Mouse (Mus musculus) intestine, embryonic 16.5 days (tissue): ENCODE results near the gene Smoc1. TPM values are rescaled to one million over a fixed set of nuclear protein-coding genes. Genes with fewer than 3 reads are reported as not detected.

ENCODE experiments used
- ATAC-seq: fragments of 200-750 bp; cut with Nextera tagmentation; 2 replicates; pipeline ENCODE4 v1.8.0; 2017; ENCODE audit warnings: moderate TSS enrichment, moderate library complexity
- H3K27ac ChIP-seq: fragments of 300-500 bp; sonication (generic); 2 replicates; pipeline ENCODE4 v1.5.1; 2014; ENCODE audit warnings: mild to moderate bottlenecking, low read length
- H3K27me3 ChIP-seq: fragments of 300-500 bp; sonication (generic); replicated peaks from 2 replicates; pipeline ENCODE4 v1.6.1; 2014; ENCODE audit warnings: low read length, control low read depth, mixed read lengths; ENCODE audit not compliant: control insufficient read depth, insufficient read depth
- H3K36me3 ChIP-seq: fragments of 300-500 bp; sonication (generic); 2 replicates; pipeline ENCODE4 v1.6.1; 2014; ENCODE audit warnings: low read length, control low read depth; ENCODE audit not compliant: control insufficient read depth, insufficient read depth
- H3K4me1 ChIP-seq: fragments of 300-500 bp; sonication (generic); 2 replicates; pipeline ENCODE4 v1.6.1; 2014; ENCODE audit warnings: low read length, control low read depth, mixed read lengths; ENCODE audit not compliant: control insufficient read depth, insufficient read depth
- H3K4me2 ChIP-seq: fragments of 300-500 bp; sonication (generic); 2 replicates; pipeline ENCODE4 v1.6.1; 2014; ENCODE audit warnings: low read depth, low read length, control low read depth
- H3K4me3 ChIP-seq: fragments of 300-500 bp; sonication (generic); 2 replicates; pipeline ENCODE4 v1.5.1; 2014; ENCODE audit warnings: mild to moderate bottlenecking, low read length
- H3K9ac ChIP-seq: fragments of 300-500 bp; sonication (generic); 2 replicates; pipeline ENCODE4 v1.6.1; 2014; ENCODE audit warnings: low read depth, low read length
- H3K9me3 ChIP-seq: fragments of 300-500 bp; sonication (generic); 2 replicates; pipeline ENCODE4 v1.6.1; 2016; ENCODE audit warnings: low read length, control low read depth; ENCODE audit not compliant: control insufficient read depth
- WGBS: fragments of 180-500 bp; shearing (Covaris S2); extraction: QIAGEN DNeasy Blood & Tissue Kit; methylation state at CpG from one replicate; pipeline ENCODE4 v1.1.7; 2014; 5-methylcytosine and 5-hydroxymethylcytosine counted together
- polyA plus RNA-seq: library from polyadenylated mRNA; unstranded; fragments of >200 nt; fragmentation: Nextera tagmentation; extraction: Ambion mirVana; gene quantifications from 2 replicates; pipeline ENCODE4 v1.2.1, GENCODE M21; 2015

The Smoc1 gene
- polyA plus RNA-seq, 1 experiment from 2014 or later: 9.2 TPM

DNA sequence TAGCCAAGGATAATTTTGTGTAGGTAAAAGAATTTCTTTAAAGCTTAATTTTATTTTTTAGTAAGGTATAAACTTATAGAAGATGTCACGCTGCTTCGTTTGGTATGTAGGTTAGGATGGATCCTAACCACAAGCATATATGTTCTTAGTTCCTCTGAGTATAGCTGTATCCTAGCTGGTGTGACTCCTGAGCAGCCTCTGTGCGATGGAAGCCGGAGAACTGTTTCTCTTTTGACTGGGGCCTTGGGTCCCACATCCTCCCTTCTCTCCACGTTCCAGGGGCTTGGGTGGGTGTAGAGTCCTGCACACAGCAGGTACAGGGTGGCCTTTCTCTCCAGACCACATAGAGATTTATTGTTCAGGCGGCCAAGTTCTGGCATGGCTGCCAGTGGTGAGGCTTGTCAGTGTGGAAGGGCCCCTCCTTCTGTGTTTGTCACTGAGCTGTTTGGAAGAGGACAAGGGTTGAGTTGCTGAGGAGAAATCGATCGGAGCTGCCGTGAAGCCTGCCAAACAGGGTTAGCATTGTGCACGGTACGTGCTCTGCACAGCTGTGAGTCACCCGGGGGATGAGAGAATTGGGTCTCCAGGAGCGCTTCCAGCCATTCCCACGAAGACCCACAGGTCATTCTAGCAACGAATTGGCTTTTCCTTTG lies 6.9 kb downstream of the Smoc1 start:
- Histone ChIP-seq H3K27me3 (no peaks in the 10 kb centered on the region), H3K9ac (no peak overlapping the region), H3K4me2 (peak overlapping the region; percentile 24; the same call in 1 of the 2 replicates), H3K36me3 (no peaks in the 10 kb centered on the region), H3K4me1 (peaks cover 7% of the 10 kb centered on the region; the same call in 1 of the 2 replicates), H3K9me3 (no peaks in the 10 kb centered on the region), H3K27ac (peak overlapping the region; percentile 28; the same call in 1 of the 2 replicates), H3K4me3 (no peak overlapping the region)
- WGBS: 61% methylated on average over 15 of the region's 15 CpGs
- ATAC-seq: peak; percentile 96

DNA sequence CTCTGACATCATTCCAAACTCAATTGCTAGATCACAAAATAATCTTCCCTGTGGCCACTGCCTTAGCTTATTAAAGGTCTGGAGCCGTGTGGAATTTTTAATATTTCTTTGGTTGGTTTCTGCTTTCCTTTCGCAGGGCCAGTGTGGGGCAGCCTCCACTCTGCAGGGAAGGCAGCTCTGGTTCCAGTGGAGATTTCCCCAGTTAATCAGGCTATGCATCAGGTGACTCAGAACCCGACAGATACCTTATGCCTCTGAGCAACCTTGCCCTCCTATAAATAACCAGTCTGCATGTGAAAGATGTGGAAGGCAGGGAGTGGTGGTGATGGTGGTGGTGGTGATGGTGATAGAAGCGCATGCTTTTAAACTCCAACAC lies 7.4 kb downstream of the Smoc1 start:
- WGBS: 64% methylated on average over 4 of the region's 4 CpGs
- Histone ChIP-seq H3K27me3 (no peaks in the 10 kb centered on the region), H3K9ac (no peak overlapping the region), H3K27ac (peak overlapping the region; percentile 28), H3K9me3 (no peaks in the 10 kb centered on the region), H3K4me1 (peaks cover 5% of the 10 kb centered on the region; the same call in 1 of the 2 replicates), H3K4me3 (no peak overlapping the region), H3K4me2 (no peak overlapping the region; the same call in 1 of the 2 replicates), H3K36me3 (no peaks in the 10 kb centered on the region)
- peak; percentile 75 for ATAC-seq

- Histone ChIP-seq H3K9me3 (no peaks in the 10 kb centered on the region), H3K4me2 (no peak overlapping the region), H3K36me3 (no peaks in the 10 kb centered on the region), H3K27ac (no peak overlapping the region), H3K4me1 (peaks cover 5% of the 10 kb centered on the region; the same call in 1 of the 2 replicates), H3K4me3 (no peak overlapping the region), H3K27me3 (no peaks in the 10 kb centered on the region), H3K9ac (no peak overlapping the region)
- 87% methylated on average over 6 of the region's 6 CpGs for WGBS
- no peak for ATAC-seq
Observed at GRCm38 (mm10) chr12:81035850-81036249, 9.2 kb downstream of the Smoc1 start.

DNA sequence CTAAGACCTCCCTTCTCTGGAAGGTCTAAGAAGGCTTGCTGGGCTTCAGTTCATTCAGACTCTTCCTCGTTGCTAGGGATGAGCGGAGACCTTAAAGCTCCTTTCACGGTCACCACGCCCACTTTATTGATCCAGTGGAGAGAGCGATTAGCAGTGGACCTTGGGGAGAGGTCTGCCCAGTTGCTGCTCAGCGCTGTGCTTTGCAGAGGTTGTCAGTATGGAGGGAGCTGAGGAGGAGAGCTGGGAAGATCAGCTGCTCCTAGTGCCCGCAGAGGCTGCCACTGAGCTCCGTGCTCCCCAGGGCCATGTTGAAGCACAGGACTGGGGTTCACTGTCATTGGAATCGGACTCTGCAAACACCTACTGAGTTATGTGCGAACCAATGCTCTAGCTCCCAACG lies 17.0 kb downstream of the Smoc1 start:
- no peak for ATAC-seq
- Histone ChIP-seq H3K9me3 (no peaks in the 10 kb centered on the region), H3K4me3 (no peak overlapping the region), H3K9ac (no peak overlapping the region), H3K27ac (no peak overlapping the region), H3K36me3 (no peaks in the 10 kb centered on the region), H3K4me1 (no peaks in the 10 kb centered on the region), H3K27me3 (no peaks in the 10 kb centered on the region), H3K4me2 (no peak overlapping the region)
- 54% methylated on average over 11 of the region's 11 CpGs for WGBS

GRCm38 (mm10) chr12:81046926-81047325 lies 20.3 kb downstream of the Smoc1 start:
- no peak for ATAC-seq

DNA sequence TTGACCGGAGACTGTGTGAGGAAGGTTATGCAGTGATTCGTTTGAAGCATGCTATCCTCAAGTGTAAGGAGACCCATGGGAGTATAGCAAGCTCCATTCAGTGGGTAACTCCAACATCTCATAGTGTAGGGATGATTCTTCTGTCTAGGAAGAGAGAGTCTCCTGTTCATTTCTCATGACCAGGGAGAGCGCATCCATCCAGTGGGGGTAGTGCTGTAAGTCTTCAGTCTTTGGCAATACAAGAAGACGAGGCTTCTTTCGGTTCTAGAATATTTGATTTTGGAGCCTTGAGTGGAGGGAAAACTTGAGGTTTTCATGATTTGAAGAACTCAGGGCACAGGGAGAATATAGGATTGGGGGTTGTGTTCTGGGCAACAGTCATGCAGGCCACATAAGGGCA lies 23.1 kb downstream of the Smoc1 start:
- H3K4me2 ChIP-seq: no peak overlapping the region
- H3K36me3 ChIP-seq: no peaks in the 10 kb centered on the region
- no peak overlapping the region for H3K27ac ChIP-seq
- H3K4me1 ChIP-seq: no peaks in the 10 kb centered on the region
- 97% methylated on average over 5 of the region's 5 CpGs for WGBS
- no peak for ATAC-seq
- no peaks in the 10 kb centered on the region for H3K27me3 ChIP-seq
- H3K9me3 ChIP-seq: no peaks in the 10 kb centered on the region
- H3K4me3 ChIP-seq: no peak overlapping the region
- H3K9ac ChIP-seq: no peak overlapping the region

More at GRCm38 (mm10) chr12:81046926-81047325, 20.3 kb downstream of the Smoc1 start:
- Histone ChIP-seq H3K27me3 (no peaks in the 10 kb centered on the region), H3K9ac (no peak overlapping the region), H3K4me2 (no peak overlapping the region), H3K36me3 (no peaks in the 10 kb centered on the region), H3K4me3 (no peak overlapping the region), H3K4me1 (no peaks in the 10 kb centered on the region), H3K27ac (no peak overlapping the region), H3K9me3 (no peaks in the 10 kb centered on the region)
- WGBS: 79% methylated on average over 5 of the region's 5 CpGs

DNA sequence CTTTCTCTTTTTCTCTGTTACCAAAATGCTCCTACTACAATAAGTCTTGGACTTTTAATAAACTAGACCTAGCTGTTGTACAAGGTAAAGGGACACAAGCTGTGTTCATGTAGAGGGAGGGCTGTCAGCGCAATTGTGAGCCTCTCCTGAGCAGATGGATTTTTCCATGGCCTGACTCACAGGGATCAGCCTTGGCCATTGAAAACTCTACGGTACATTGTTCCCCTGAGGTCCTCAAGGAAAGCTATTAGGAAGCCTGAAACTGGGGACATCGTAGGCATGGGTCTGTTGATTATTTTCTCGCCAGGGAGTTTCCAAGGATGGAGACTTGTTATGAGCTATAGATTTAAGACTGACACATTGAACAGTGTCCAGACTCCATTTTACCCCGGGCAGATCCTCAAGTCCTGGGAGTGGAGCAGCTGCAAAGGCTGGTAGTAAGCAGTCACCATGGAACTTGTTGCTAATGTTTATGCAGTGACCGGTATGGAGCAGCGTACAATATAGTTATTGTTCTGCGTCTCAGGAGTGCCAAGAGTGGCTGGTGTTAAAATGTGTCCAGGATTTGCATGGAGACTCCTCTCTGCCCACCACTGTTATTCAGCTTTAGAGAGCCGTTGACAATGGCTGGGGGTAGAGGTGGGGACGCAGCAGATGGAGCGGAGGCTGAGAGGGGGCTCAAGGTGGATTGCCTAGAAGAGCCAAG lies 28.5 kb downstream of the Smoc1 start:
- Histone ChIP-seq H3K4me2 (no peak overlapping the region), H3K4me3 (no peak overlapping the region), H3K9ac (no peak overlapping the region), H3K27ac (no peak overlapping the region), H3K27me3 (no peaks in the 10 kb centered on the region), H3K4me1 (no peaks in the 10 kb centered on the region), H3K36me3 (no peaks in the 10 kb centered on the region), H3K9me3 (no peaks in the 10 kb centered on the region)
- no peak for ATAC-seq
- WGBS: 65% methylated on average over 11 of the region's 11 CpGs

- H3K4me2 ChIP-seq: no peak overlapping the region
- no peak overlapping the region for H3K4me3 ChIP-seq
- no peaks in the 10 kb centered on the region for H3K9me3 ChIP-seq
- WGBS: 90% methylated on average over 2 of the region's 2 CpGs
- no peak overlapping the region for H3K9ac ChIP-seq
- no peak for ATAC-seq
- H3K4me1 ChIP-seq: no peaks in the 10 kb centered on the region
- no peak overlapping the region for H3K27ac ChIP-seq
- H3K27me3 ChIP-seq: no peaks in the 10 kb centered on the region
- no peaks in the 10 kb centered on the region for H3K36me3 ChIP-seq
Observed at GRCm38 (mm10) chr12:81055811-81056210, 29.2 kb downstream of the Smoc1 start.

DNA sequence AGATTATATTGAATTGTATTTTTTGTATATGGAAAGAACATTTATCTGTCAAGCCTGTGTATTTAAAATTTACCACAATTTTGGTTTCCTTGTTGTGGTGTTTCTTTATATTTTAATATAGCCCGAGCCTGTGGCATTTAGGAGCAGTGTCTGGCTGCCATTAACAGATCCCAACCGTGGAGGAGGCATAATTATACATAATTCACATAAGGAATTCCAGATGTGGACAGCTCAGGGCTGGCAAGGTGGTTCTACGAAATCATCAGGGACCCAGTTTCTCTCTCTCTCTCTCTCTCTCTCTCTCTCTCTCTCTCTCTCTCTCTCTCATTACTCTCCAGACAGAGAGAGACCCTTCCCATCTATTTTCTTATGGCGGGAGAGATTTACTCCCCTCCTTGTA lies 31.0 kb downstream of the Smoc1 start:
- H3K27ac ChIP-seq: no peak overlapping the region
- H3K4me1 ChIP-seq: no peaks in the 10 kb centered on the region
- WGBS: 48% methylated on average over 4 of the region's 4 CpGs
- H3K36me3 ChIP-seq: no peaks in the 10 kb centered on the region
- H3K4me2 ChIP-seq: no peak overlapping the region
- no peak overlapping the region for H3K9ac ChIP-seq
- no peak for ATAC-seq
- no peaks in the 10 kb centered on the region for H3K9me3 ChIP-seq
- H3K4me3 ChIP-seq: no peak overlapping the region
- H3K27me3 ChIP-seq: no peaks in the 10 kb centered on the region
